Mouse (Mus musculus): ENCODE measurements around the gene Nxph1.

- no peak for TF ChIP-seq CTCF (IDR thresholded peaks at IDR 0.05; ENCODE audit: low read depth)
- TF ChIP-seq EP300 (IDR thresholded peaks at IDR 0.05; ENCODE audit: low read depth) = no peak
Observed at GRCm38 (mm10) chr6:9040991-9041390, 92.8 kb downstream of the Nxph1 start.
